Mouse (Mus musculus): ENCODE measurements around the gene Hhatl. TPM values are rescaled to one million over a fixed set of nuclear protein-coding genes. Genes with fewer than 3 reads are reported as not detected.

Hhatl gene
- total and polyA plus RNA-seq, 3 experiments: not detected

- peaks cover 15% of the 10 kb centered on the region for H3K27me3 ChIP-seq (replicated peaks)
These were observed 38.1 kb upstream of the Hhatl start for GRCm38 (mm10) chr9:121830243-121830955.

GRCm38 (mm10) chr9:121829270-121829992 lies 37.1 kb upstream of the Hhatl start:
- dilution Hi-C loops (cut with MboI; ENCODE audit: extremely low pct_ligation_motif_present, extremely low pct_unique_long_range_greater_than_20kb, low sequenced_read_pairs) (no loop called here), in situ Hi-C loops (cut with MboI; ENCODE audit: low pct_ligation_motif_present, low pct_unique_long_range_greater_than_20kb, low sequenced_read_pairs) (loop anchor here (25.0 kb wide), 1 partner anchor 342 kb away; the partner anchor contains the start of gene Cck)
- Histone ChIP-seq H3K9ac (ENCODE audit: insufficient read depth, low read depth) (no peak overlapping the region), H3K27me3 (replicated peaks) (peaks cover 20% of the 10 kb centered on the region), H3K4me1 (ENCODE audit: control insufficient read depth in 1 of 2, insufficient read depth in 2 of 2) (peaks cover 0 to 3% of the 10 kb centered on the region in 2 experiments; a peak in 2 of 4 replicates), H3K4me3 (replicated peaks in 1 of 3; ENCODE audit: low read depth in 2 of 3, low read length in 2 of 3, poor library complexity in 1 of 3) (no peak overlapping the region), H3K36me3 (replicated peaks in 1 of 2; ENCODE audit: control insufficient read depth in 1 of 2, insufficient read depth in 1 of 2, low read length in 1 of 2) (no peaks in the 10 kb centered on the region), H3K79me2 (replicated peaks; ENCODE audit: control insufficient read depth, extremely low read depth, insufficient read depth, poor library complexity, severe bottlenecking) (no peaks in the 10 kb centered on the region), H3K4me2 (ENCODE audit: insufficient read depth, low read depth, poor library complexity, severe bottlenecking) (no peak overlapping the region), H3K9me3 (replicated peaks; ENCODE audit: low read length) (no peaks in the 10 kb centered on the region), H3K27ac (ENCODE audit: insufficient read depth, low read depth) (no peak overlapping the region)
- no peak for DNase-seq (ENCODE audit: extremely low read depth)
- TF ChIP-seq USF1 (IDR thresholded peaks at IDR 0.05; ENCODE audit: low read depth, low read length) (no peak), JUND (conservative IDR thresholded peaks at IDR 0.05; ENCODE audit: low read depth, low read length) (no peak), MAFK (IDR thresholded peaks at IDR 0.05; ENCODE audit: insufficient replicate concordance, low read length) (no peak), ZNF384 (IDR thresholded peaks at IDR 0.05; ENCODE audit: low read depth, low read length) (no peak), ELF1 (IDR thresholded peaks at IDR 0.05; ENCODE audit: low read depth, low read length) (no peak), ZKSCAN1 (IDR thresholded peaks at IDR 0.05; ENCODE audit: borderline replicate concordance, low read depth, low read length) (no peak), TCF12 (IDR thresholded peaks at IDR 0.05; ENCODE audit: low read depth, low read length) (no peak), USF2 (conservative IDR thresholded peaks at IDR 0.05; ENCODE audit: low read depth, low read length) (no peak), POLR2AphosphoS2 (IDR thresholded peaks at IDR 0.05; ENCODE audit: low read depth, low read length) (no peak), MYC (IDR thresholded peaks at IDR 0.05; ENCODE audit: low read depth, low read length) (no peak), BHLHE40 (IDR thresholded peaks at IDR 0.05; ENCODE audit: low read depth, low read length) (no peak), RCOR1 (conservative IDR thresholded peaks at IDR 0.05; ENCODE audit: low read depth, low read length) (no peak), GABPA (IDR thresholded peaks at IDR 0.05; ENCODE audit: insufficient replicate concordance, low read depth, low read length) (no peak), CHD2 (IDR thresholded peaks at IDR 0.05; ENCODE audit: low read length) (no peak), NELFE (IDR thresholded peaks at IDR 0.05; ENCODE audit: low read depth, low read length) (no peak), E2F4 (IDR thresholded peaks at IDR 0.05; ENCODE audit: insufficient replicate concordance, low read depth, low read length) (no peak), IRF4 (IDR thresholded peaks at IDR 0.05; ENCODE audit: low read depth, low read length) (no peak), SIN3A (IDR thresholded peaks at IDR 0.05; ENCODE audit: low read length) (no peak), MAZ (IDR thresholded peaks at IDR 0.05; ENCODE audit: low read depth, low read length) (no peak)

More at GRCm38 (mm10) chr9:121830243-121830955, 38.1 kb upstream of the Hhatl start:
- Histone ChIP-seq H3K27ac (ENCODE audit: insufficient read depth, low read depth) (no peak overlapping the region), H3K9me3 (replicated peaks; ENCODE audit: low read length) (peaks cover under 1% of the 10 kb centered on the region), H3K4me1 (ENCODE audit: control insufficient read depth in 1 of 2, insufficient read depth in 2 of 2) (peaks cover 0 to 3% of the 10 kb centered on the region in 2 experiments; a peak in 2 of 4 replicates), H3K9ac (ENCODE audit: insufficient read depth, low read depth) (no peak overlapping the region), H3K4me2 (ENCODE audit: insufficient read depth, low read depth, poor library complexity, severe bottlenecking) (no peak overlapping the region), H3K79me2 (replicated peaks; ENCODE audit: control insufficient read depth, extremely low read depth, insufficient read depth, poor library complexity, severe bottlenecking) (no peaks in the 10 kb centered on the region), H3K4me3 (replicated peaks in 1 of 3; ENCODE audit: low read depth in 2 of 3, low read length in 2 of 3, poor library complexity in 1 of 3) (no peak overlapping the region), H3K36me3 (replicated peaks in 1 of 2; ENCODE audit: control insufficient read depth in 1 of 2, insufficient read depth in 1 of 2, low read length in 1 of 2) (no peaks in the 10 kb centered on the region)
- peak; percentile 45 to 75; a peak in 3 of 4 replicates for TF ChIP-seq CTCF (conservative IDR thresholded peaks at IDR 0.05 in 1 of 2, IDR thresholded peaks at IDR 0.05 in 1 of 2; ENCODE audit: low read depth in 2 of 2, low read length in 2 of 2)
- no peak for TF ChIP-seq POLR2A (IDR thresholded peaks at IDR 0.05; ENCODE audit: low read depth, low read length)
- no peak for TF ChIP-seq SIN3A (IDR thresholded peaks at IDR 0.05; ENCODE audit: low read length)
- no peak for TF ChIP-seq CHD1 (IDR thresholded peaks at IDR 0.05; ENCODE audit: low read depth, low read length)
- TF ChIP-seq E2F4 (IDR thresholded peaks at IDR 0.05; ENCODE audit: insufficient replicate concordance, low read depth, low read length): no peak
- no peak for TF ChIP-seq USF2 (conservative IDR thresholded peaks at IDR 0.05; ENCODE audit: low read depth, low read length)
- peak; percentile 62 for TF ChIP-seq SMC3 (IDR thresholded peaks at IDR 0.05; ENCODE audit: low read depth, low read length)
- TF ChIP-seq ZMIZ1 (IDR thresholded peaks at IDR 0.05; ENCODE audit: low read depth, low read length): no peak
- peak; percentile 53 for TF ChIP-seq RAD21 (IDR thresholded peaks at IDR 0.05; ENCODE audit: low read depth, low read length)
- no peak for TF ChIP-seq MAFK (IDR thresholded peaks at IDR 0.05; ENCODE audit: insufficient replicate concordance, low read length)
- no peak for TF ChIP-seq JUND (conservative IDR thresholded peaks at IDR 0.05; ENCODE audit: low read depth, low read length)
- TF ChIP-seq ELF1 (IDR thresholded peaks at IDR 0.05; ENCODE audit: low read depth, low read length): no peak
- TF ChIP-seq EP300 (IDR thresholded peaks at IDR 0.05; ENCODE audit: low read length): no peak
- no peak for TF ChIP-seq TBP (conservative IDR thresholded peaks at IDR 0.05; ENCODE audit: low read depth, low read length)
- no peak for TF ChIP-seq GABPA (IDR thresholded peaks at IDR 0.05; ENCODE audit: insufficient replicate concordance, low read depth, low read length)
- TF ChIP-seq MAZ (IDR thresholded peaks at IDR 0.05; ENCODE audit: low read depth, low read length): peak; percentile 62; the same call in 1 of the 2 replicates
- DNase-seq (ENCODE audit: extremely low read depth): peak; percentile 24
- in situ Hi-C loops (cut with MboI; ENCODE audit: low pct_ligation_motif_present, low pct_unique_long_range_greater_than_20kb, low sequenced_read_pairs) (loop anchor here (5.0 to 25.0 kb wide), 2 partner anchors 152 to 343 kb away; partner anchors contain the start of gene Cck), dilution Hi-C loops (cut with MboI; ENCODE audit: extremely low pct_ligation_motif_present, extremely low pct_unique_long_range_greater_than_20kb, low sequenced_read_pairs) (no loop called here)
